Mouse (Mus musculus): ENCODE data around the gene Cntd1. TPM values are rescaled to one million over a fixed set of nuclear protein-coding genes. Genes with fewer than 3 reads are reported as not detected.

The Cntd1 gene
- polyA plus RNA-seq, 1 experiment from 2014 or later, result 1.3 TPM

DNA sequence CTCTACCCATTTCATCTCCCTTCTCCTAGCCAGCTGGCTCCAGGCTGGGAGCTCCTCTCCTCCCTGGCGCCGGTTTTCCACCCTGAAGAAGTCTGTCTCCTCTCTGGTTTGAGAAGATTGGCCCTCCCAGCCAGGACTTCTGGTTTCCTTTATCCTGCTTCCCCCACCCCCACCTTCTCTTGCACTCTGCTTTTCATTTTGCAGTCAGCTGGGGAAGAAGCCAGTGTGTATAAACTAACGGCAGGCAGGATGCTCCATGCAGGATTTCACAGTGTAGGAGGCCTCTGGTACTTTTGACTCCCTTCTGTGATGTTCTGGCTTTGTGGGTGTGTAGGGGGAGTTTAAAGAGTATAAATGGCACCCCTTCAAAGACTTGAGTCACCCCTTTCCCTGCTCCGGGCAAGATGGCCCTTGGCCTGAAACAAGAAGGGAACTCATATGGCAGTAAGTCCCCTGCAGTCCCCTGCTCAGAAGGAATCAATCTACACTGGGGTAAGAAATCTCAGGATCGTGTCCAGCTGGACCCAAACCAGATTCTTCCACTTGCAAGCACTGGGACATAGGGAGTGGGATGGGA lies 40.7 kb upstream of the Cntd1 start:
- Histone ChIP-seq H3K36me3 (no peaks in the 10 kb centered on the region), H3K27ac (no peak overlapping the region), H3K27me3 (no peaks in the 10 kb centered on the region), H3K4me1 (replicated peaks) (no peaks in the 10 kb centered on the region), H3K4me2 (replicated peaks) (no peak overlapping the region), H3K9ac (replicated peaks) (no peak overlapping the region), H3K4me3 (replicated peaks) (no peak overlapping the region), H3K9me3 (no peaks in the 10 kb centered on the region)
- ATAC-seq, result no peak
- WGBS, result 63% methylated on average over 5 of the region's 5 CpGs

DNA sequence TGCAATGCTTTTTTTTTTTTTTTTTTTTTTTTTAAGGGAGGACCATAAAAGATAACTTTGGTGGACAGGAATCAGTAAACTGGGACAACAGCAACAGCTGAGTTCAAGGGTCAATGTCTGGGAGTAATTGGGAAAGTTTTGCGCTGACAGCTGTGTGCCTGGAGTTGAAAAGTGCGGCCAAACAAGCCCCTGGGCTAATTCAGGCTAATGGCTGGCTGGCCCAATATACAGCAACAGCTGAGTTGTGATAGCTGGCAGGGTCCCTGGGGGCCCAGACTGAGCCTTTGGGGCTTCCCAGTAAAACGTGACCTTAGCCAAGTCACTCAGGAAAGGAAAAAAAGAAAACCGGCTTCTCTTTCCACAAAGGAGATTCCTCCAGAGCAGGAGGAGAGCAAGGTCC lies 33.7 kb upstream of the Cntd1 start:
- WGBS, result 36% methylated on average over 4 of the region's 4 CpGs
- Histone ChIP-seq H3K9ac (replicated peaks) (no peak overlapping the region), H3K4me2 (replicated peaks) (no peak overlapping the region), H3K4me3 (replicated peaks) (no peak overlapping the region), H3K4me1 (replicated peaks) (peaks cover 15% of the 10 kb centered on the region), H3K9me3 (no peaks in the 10 kb centered on the region), H3K36me3 (no peaks in the 10 kb centered on the region), H3K27ac (no peak overlapping the region), H3K27me3 (peaks cover 48% of the 10 kb centered on the region)
- no peak for ATAC-seq

DNA sequence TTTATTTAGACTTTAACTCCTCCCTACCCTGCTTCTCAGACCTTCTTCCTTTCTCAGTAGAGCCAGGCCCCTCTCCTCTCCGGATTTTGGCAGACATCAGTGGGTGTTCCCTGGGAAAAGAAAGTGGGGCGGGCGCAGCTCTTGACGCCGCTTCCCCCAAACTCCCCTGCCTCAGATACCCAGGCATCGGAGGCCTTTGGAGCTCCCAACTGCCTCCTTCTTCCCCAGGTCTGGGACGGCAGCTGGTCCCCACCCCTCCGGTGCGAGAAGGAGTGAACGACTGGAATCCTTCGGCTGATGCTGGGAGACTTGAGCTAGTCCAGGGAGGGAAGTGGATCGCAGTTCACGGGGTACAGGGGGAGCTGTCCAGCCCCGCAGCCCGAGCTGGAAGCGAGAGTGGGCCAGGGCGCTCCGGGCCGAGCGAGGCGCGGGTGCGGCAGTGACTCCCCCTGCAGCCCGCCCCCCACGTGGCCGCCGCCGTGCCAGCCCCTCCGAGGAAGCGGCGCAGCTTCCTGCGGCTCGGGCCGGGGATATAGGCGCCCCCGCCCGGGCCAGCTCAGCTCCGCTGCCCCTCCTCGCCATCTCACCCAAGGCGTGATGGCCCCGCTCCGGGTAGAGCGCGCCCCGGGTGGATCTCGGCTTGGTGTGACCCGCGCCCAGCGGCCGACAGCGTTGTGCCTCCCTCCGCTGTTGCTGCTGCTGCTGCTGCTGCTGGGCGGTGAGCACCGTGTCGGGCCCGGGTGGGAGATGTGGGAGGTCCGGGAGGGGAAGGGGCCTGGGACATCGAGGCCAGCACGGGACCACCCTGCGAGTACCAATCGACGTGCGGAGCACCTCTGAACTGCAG lies 32.7 kb upstream of the Cntd1 start, which contains the start of gene Ramp2:
Gene Ramp2 (plus strand): TSS at position 174 of the 847 bp plus-strand sequence.
- H3K27me3 ChIP-seq, result peaks cover 48% of the 10 kb centered on the region
- H3K27ac ChIP-seq, result peak within 1 kb of the TSS; percentile 30; the same call in 1 of the 2 replicates
- H3K9me3 ChIP-seq, result no peaks in the 10 kb centered on the region
- H3K4me1 ChIP-seq (replicated peaks), result peaks cover 15% of the 10 kb centered on the region
- H3K36me3 ChIP-seq, result no peaks in the 10 kb centered on the region
- peak; percentile 85 for ATAC-seq
- H3K4me2 ChIP-seq (replicated peaks), result peak within 1 kb of the TSS; percentile 97
- WGBS, result under 1% methylated on average over 63 of the region's 63 CpGs
- peak within 1 kb of the TSS; percentile 83 for H3K9ac ChIP-seq (replicated peaks)
- H3K4me3 ChIP-seq (replicated peaks), result peak within 1 kb of the TSS; percentile 61

GRCm38 (mm10) chr11:101246702-101247012 lies 32.2 kb upstream of the Cntd1 start:
- ATAC-seq, result no peak; the same call in 1 of the 2 replicates
- H3K27me3 ChIP-seq, result peaks cover 48% of the 10 kb centered on the region
- H3K36me3 ChIP-seq, result no peaks in the 10 kb centered on the region
- H3K9ac ChIP-seq (replicated peaks), result peak overlapping the region; percentile 83
- peaks cover 15% of the 10 kb centered on the region for H3K4me1 ChIP-seq (replicated peaks)
- H3K4me3 ChIP-seq (replicated peaks), result peak overlapping the region; percentile 61
- H3K4me2 ChIP-seq (replicated peaks), result peak overlapping the region; percentile 97
- 2% methylated on average over 7 of the region's 7 CpGs for WGBS
- no peaks in the 10 kb centered on the region for H3K9me3 ChIP-seq
- peak overlapping the region; percentile 30; the same call in 1 of the 2 replicates for H3K27ac ChIP-seq

DNA sequence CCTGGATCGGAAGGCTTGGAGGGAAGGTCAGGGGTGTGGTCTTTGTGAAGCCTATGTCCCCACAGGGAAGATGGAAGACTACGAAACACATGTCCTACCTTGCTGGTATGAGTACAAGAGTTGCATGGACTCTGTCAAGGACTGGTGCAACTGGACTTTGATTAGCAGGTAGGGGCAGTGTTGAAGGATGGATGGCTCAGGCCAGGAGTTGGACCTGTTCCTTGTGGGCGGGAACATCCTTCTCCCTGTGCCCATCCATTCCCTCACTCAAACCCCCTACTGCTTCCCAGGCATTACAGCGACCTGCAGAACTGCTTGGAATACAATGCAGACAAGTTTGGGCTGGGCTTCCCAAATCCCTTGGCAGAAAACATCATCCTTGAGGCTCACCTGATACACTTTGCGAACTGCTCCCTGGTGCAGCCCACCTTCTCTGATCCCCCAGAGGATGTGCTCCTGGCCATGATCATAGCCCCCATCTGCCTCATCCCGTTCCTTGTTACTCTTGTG lies 31.2 kb upstream of the Cntd1 start:
- H3K9ac ChIP-seq (replicated peaks), result no peak overlapping the region
- H3K27me3 ChIP-seq, result peaks cover 48% of the 10 kb centered on the region
- H3K4me3 ChIP-seq (replicated peaks), result no peak overlapping the region
- no peaks in the 10 kb centered on the region for H3K9me3 ChIP-seq
- H3K27ac ChIP-seq, result no peak overlapping the region
- H3K4me2 ChIP-seq (replicated peaks), result 0 out of 2 replicates have a peak overlapping the region, but pooled peaks have one; percentile 97
- no peaks in the 10 kb centered on the region for H3K36me3 ChIP-seq
- no peak for ATAC-seq
- 84% methylated on average over 6 of the region's 6 CpGs for WGBS
- peaks cover 17% of the 10 kb centered on the region for H3K4me1 ChIP-seq (replicated peaks)

DNA sequence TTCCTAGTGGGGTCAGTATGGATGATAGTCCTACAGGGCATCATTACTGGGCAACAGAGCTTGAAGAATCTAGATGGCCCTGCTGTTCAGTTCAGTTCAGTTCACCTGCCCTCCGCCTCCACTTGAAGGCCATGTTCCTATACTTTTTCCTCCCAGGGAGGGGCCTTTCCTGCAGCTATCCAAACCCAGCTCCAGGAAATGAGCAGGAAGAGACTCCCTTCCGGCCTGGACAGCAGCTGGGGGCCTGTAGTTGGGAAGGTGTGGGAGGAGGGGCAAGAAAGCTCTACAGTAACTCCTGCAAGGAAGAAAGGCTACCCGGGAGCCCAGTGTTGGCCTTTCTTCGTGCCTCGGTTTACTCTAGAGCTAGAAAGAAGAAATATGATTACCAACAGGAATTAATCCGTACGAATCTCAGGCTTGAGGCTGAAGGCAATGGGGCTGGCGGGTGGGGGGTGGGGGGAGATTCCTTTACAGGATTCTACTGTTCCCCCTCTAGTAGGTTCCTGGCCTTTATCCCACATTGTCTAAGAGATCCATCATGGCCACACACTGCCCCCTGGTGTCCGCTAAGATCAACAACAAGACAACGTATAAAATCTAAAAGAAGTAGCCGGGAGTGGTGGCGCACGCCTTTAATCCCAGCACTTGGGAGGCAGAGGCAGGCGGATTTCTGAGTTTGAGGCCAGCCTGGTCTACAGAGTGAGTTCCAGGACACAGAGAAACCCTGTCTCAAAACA lies 30.4 kb upstream of the Cntd1 start:
- no peak for ATAC-seq
- H3K9me3 ChIP-seq, result no peaks in the 10 kb centered on the region
- H3K27ac ChIP-seq, result no peak overlapping the region
- 41% methylated on average over 14 of the region's 14 CpGs for WGBS
- H3K36me3 ChIP-seq, result no peaks in the 10 kb centered on the region
- peaks cover 23% of the 10 kb centered on the region for H3K4me1 ChIP-seq (replicated peaks)
- H3K4me2 ChIP-seq (replicated peaks), result 0 out of 2 replicates have a peak overlapping the region, but pooled peaks have one; percentile 17
- no peak overlapping the region for H3K9ac ChIP-seq (replicated peaks)
- H3K27me3 ChIP-seq, result peaks cover 48% of the 10 kb centered on the region
- no peak overlapping the region for H3K4me3 ChIP-seq (replicated peaks)

GRCm38 (mm10) chr11:101251031-101251430 lies 27.8 kb upstream of the Cntd1 start:
- H3K4me3 ChIP-seq (replicated peaks), result no peak overlapping the region
- peaks cover 2% of the 10 kb centered on the region; the same call in 1 of the 2 replicates for H3K36me3 ChIP-seq
- no peak overlapping the region for H3K4me2 ChIP-seq (replicated peaks)
- no peaks in the 10 kb centered on the region for H3K9me3 ChIP-seq
- WGBS, result 78% methylated on average over 2 of the region's 2 CpGs
- H3K27ac ChIP-seq, result no peak overlapping the region
- H3K27me3 ChIP-seq, result peaks cover 22% of the 10 kb centered on the region
- peaks cover 29% of the 10 kb centered on the region for H3K4me1 ChIP-seq (replicated peaks)
- H3K9ac ChIP-seq (replicated peaks), result no peak overlapping the region
- no peak for ATAC-seq

DNA sequence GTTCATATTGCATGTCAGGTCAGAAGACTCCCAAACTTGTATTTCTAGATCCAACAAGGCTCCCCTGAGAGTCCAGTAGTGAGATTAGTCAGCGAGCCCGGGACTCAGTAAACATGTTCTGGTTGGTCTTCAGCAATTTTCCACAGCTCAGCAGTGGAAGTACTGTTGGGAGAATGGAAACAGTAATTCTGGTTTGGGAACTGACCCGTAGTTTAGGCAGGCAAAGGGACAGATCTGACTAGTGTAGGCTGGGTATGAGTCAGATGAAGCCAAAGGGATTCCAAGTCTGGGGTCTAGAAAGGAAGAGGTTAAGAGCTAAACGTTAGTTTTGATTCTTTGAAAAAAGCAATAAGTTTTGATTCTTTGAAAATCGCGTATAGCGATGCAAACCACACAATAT lies 25.9 kb upstream of the Cntd1 start:
- peaks cover 11% of the 10 kb centered on the region for H3K36me3 ChIP-seq
- H3K27ac ChIP-seq, result peak overlapping the region; percentile 92
- H3K9me3 ChIP-seq, result no peaks in the 10 kb centered on the region
- peak overlapping the region; percentile 97 for H3K4me2 ChIP-seq (replicated peaks)
- H3K9ac ChIP-seq (replicated peaks), result peak overlapping the region; percentile 93
- peak overlapping the region; percentile 90 for H3K4me3 ChIP-seq (replicated peaks)
- H3K27me3 ChIP-seq, result peaks cover 5% of the 10 kb centered on the region
- ATAC-seq, result no peak
- H3K4me1 ChIP-seq (replicated peaks), result peaks cover 18% of the 10 kb centered on the region
- 11% methylated on average over 7 of the region's 7 CpGs for WGBS

GRCm38 (mm10) chr11:101253613-101254389 lies 25.0 kb upstream of the Cntd1 start, which contains the start of gene Vps25:
TSS of gene Vps25 (plus strand) at chr11:101253707.
- WGBS, result under 1% methylated on average over 39 of the region's 40 CpGs
- H3K27ac ChIP-seq, result peak within 1 kb of the TSS; percentile 92
- H3K9me3 ChIP-seq, result no peaks in the 10 kb centered on the region
- peak within 1 kb of the TSS; percentile 97 for H3K4me2 ChIP-seq (replicated peaks)
- no peaks in the 10 kb centered on the region for H3K27me3 ChIP-seq
- peak; percentile 88 for ATAC-seq
- H3K4me1 ChIP-seq (replicated peaks), result peaks cover 19% of the 10 kb centered on the region
- peak within 1 kb of the TSS; percentile 93 for H3K9ac ChIP-seq (replicated peaks)
- peaks cover 16% of the 10 kb centered on the region for H3K36me3 ChIP-seq
- peak within 1 kb of the TSS; percentile 90 for H3K4me3 ChIP-seq (replicated peaks)

GRCm38 (mm10) chr11:101255826-101256775 lies 22.7 kb upstream of the Cntd1 start:
- WGBS, result 91% methylated on average over 13 of the region's 13 CpGs
- Histone ChIP-seq H3K9ac (replicated peaks) (no peak overlapping the region), H3K27me3 (peaks cover 4% of the 10 kb centered on the region; the same call in 1 of the 2 replicates), H3K9me3 (no peaks in the 10 kb centered on the region), H3K36me3 (peaks cover 21% of the 10 kb centered on the region), H3K4me3 (replicated peaks) (no peak overlapping the region), H3K4me1 (replicated peaks) (peaks cover 42% of the 10 kb centered on the region), H3K27ac (no peak overlapping the region), H3K4me2 (replicated peaks) (no peak overlapping the region)
- ATAC-seq, result no peak
